Mouse (Mus musculus): ENCODE data around the gene Kif3a.

GRCm38 (mm10) chr11:53547566-53547965, 19.6 kb upstream of the Kif3a start:
- TF ChIP-seq CTCF (IDR thresholded peaks at IDR 0.05; ENCODE audit: low read depth): no peak
- TF ChIP-seq EP300 (IDR thresholded peaks at IDR 0.05; ENCODE audit: low read depth): no peak

All from heart, postnatal 0 days (tissue).